8 mouse cellular contexts compared by ENCODE assay signal in the genomic region with DNA sequence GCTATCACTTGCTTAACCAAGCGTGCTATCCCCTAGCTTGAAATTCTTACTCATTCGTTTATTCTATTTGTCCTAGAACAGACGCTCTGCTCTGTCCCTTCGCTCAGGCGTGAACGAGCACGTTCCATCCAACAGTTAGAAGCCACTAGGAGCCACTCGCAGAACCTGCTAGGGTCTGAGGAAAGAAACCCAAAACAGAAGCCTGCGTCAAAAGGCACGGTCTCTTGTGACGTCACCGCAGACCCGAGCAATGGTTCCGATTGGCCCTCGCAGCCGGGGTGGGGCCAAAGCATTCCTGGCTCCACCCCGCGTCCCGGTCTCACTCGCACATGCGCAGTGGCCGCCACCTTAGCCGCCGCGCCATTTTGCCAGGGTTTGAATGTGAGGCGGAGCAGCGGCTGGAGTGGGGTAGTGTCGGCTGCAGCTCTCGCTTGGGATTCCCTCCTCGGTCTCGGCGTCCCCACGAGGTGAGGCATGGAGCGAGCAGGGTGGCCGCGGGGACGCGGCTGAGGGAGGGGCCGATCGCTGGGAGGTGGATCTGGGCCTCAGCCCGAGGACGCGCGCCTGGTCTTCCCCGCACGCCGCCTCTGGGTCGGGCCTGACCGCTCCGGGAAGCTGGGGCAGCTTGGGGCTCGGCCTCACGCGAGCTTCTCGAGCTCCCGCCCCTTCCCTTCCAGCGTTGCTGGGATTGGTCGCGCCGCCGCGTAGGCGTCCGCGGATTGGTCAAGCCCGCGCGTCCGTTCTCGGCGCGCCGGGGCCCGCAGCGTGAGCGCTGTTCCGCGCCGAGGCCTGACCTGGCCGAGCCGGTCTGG. TPM values are rescaled to one million over a fixed set of nuclear protein-coding genes. Genes with fewer than 3 reads are reported as not detected.
DNase-seq lines count a peak whose midpoint lies in the region; ATAC-seq and TF ChIP-seq lines count a peak whose summit lies in the region.

TSS of gene Cse1l (plus strand) at position 330 of the 812 bp plus-strand sequence.

- DNase-seq in CD4-positive helper T cell, adult 2 months (ENCODE audit: low read depth, low spot score) = peak; percentile 98
- peak; percentile 94 for DNase-seq in brain, embryonic 18.5 days (ENCODE audit: low read depth, low spot score)
- peak; percentile 99 for DNase-seq in kidney, postnatal 0 days (ENCODE audit: low spot score)
- DNase-seq in liver, embryonic 11.5 days (ENCODE audit: low spot score) = peak; percentile 99
- peak; percentile 99 for DNase-seq in naive thymus-derived CD4-positive, alpha-beta T cell, adult 2 months (ENCODE audit: low read depth)

- H3K27ac ChIP-seq in heart, embryonic 12.5 days (ENCODE audit: poor library complexity, severe bottlenecking) = peak within 1 kb of the TSS; percentile 99
- peak within 1 kb of the TSS; percentile 97 for H3K27ac ChIP-seq in kidney, postnatal 0 days
- peak within 1 kb of the TSS; percentile 98 for H3K27ac ChIP-seq in liver, embryonic 11.5 days (ENCODE audit: low read depth, low read length)
- peak within 1 kb of the TSS; percentile 98 for H3K27ac ChIP-seq in stomach, embryonic 14.5 days (ENCODE audit: low read length)

- H3K4me1 ChIP-seq in heart, embryonic 12.5 days (replicated peaks) = peaks cover 18% of the 10 kb centered on the region
- peaks cover 10% of the 10 kb centered on the region; the same call in 1 of the 2 replicates for H3K4me1 ChIP-seq in kidney, postnatal 0 days (replicated peaks; ENCODE audit: insufficient read depth, low read length)
- peaks cover 8% of the 10 kb centered on the region for H3K4me1 ChIP-seq in liver, embryonic 11.5 days (replicated peaks; ENCODE audit: control insufficient read depth, insufficient read depth, low read length)
- H3K4me1 ChIP-seq in stomach, embryonic 14.5 days (ENCODE audit: control insufficient read depth, insufficient read depth, low read length) = peaks cover 8% of the 10 kb centered on the region

- H3K4me3 ChIP-seq in heart, embryonic 12.5 days = peak within 1 kb of the TSS; percentile 78
- peak within 1 kb of the TSS; percentile 70 for H3K4me3 ChIP-seq in kidney, postnatal 0 days (replicated peaks; ENCODE audit: low read depth, low read length)
- H3K4me3 ChIP-seq in liver, embryonic 11.5 days (ENCODE audit: low read depth, low read length) = peak within 1 kb of the TSS; percentile 77
- H3K4me3 ChIP-seq in stomach, embryonic 14.5 days (ENCODE audit: low read depth, low read length) = peak within 1 kb of the TSS; percentile 74

- peak within 1 kb of the TSS; percentile 88 for H3K9ac ChIP-seq in heart, embryonic 12.5 days
- peak within 1 kb of the TSS; percentile 86 for H3K9ac ChIP-seq in kidney, postnatal 0 days (ENCODE audit: low read depth, low read length)
- H3K9ac ChIP-seq in liver, embryonic 11.5 days (ENCODE audit: low read depth, low read length) = peak within 1 kb of the TSS; percentile 96
- peak within 1 kb of the TSS; percentile 88 for H3K9ac ChIP-seq in stomach, embryonic 14.5 days (replicated peaks; ENCODE audit: low read depth, low read length)

- peak; percentile 87 for ATAC-seq in erythroid progenitor cell, adult 5-6 weeks (replicated peaks; ENCODE audit: low FRiP score, poor library complexity, severe bottlenecking)
- ATAC-seq in heart, embryonic 12.5 days (ENCODE audit: insufficient number of reproducible peaks, low FRiP score) = peak; percentile 97
- peak; percentile 95 for ATAC-seq in kidney, postnatal 0 days (replicated peaks; ENCODE audit: low FRiP score, low read depth)
- peak; percentile 97 for ATAC-seq in liver, embryonic 11.5 days (replicated peaks; ENCODE audit: low FRiP score)
- peak; percentile 98 for ATAC-seq in stomach, embryonic 14.5 days (ENCODE audit: insufficient number of reproducible peaks, insufficient read depth, low FRiP score, low read depth)

- no peak; the same call in 1 of the 2 replicates for TF ChIP-seq CTCF in kidney, postnatal 0 days (IDR thresholded peaks at IDR 0.05; ENCODE audit: low read depth)

- H3K36me3 ChIP-seq in heart, embryonic 12.5 days = peaks cover 10% of the 10 kb centered on the region
- 0 out of 2 replicates have a peak, but pooled peaks cover 4% of the 10 kb centered on the region for H3K36me3 ChIP-seq in kidney, postnatal 0 days (ENCODE audit: insufficient read depth, low read length)
- no peaks in the 10 kb centered on the region for H3K36me3 ChIP-seq in liver, embryonic 11.5 days (ENCODE audit: control insufficient read depth, insufficient read depth, low read length)
- peaks cover 5% of the 10 kb centered on the region; the same call in 1 of the 2 replicates for H3K36me3 ChIP-seq in stomach, embryonic 14.5 days (ENCODE audit: control insufficient read depth, insufficient read depth, low read length)

- H3K4me2 ChIP-seq in heart, embryonic 12.5 days = peak within 1 kb of the TSS; percentile 96
- H3K4me2 ChIP-seq in kidney, postnatal 0 days (ENCODE audit: low read length) = peak within 1 kb of the TSS; percentile 86
- H3K4me2 ChIP-seq in liver, embryonic 11.5 days = peak within 1 kb of the TSS; percentile 80
- peak within 1 kb of the TSS; percentile 80 for H3K4me2 ChIP-seq in stomach, embryonic 14.5 days (replicated peaks; ENCODE audit: low read depth, low read length)

- under 1% methylated on average over 78 of the region's 80 CpGs for WGBS in heart, embryonic 12.5 days
- 2% methylated on average over 80 of the region's 80 CpGs for WGBS in kidney, postnatal 0 days
- under 1% methylated on average over 79 of the region's 80 CpGs for WGBS in liver, embryonic 11.5 days
- under 1% methylated on average over 66 of the region's 80 CpGs for whole genome bisulfite sequencing in stomach, embryonic 14.5 days

- no peaks in the 10 kb centered on the region for H3K27me3 ChIP-seq in heart, embryonic 12.5 days (replicated peaks)
- H3K27me3 ChIP-seq in kidney, postnatal 0 days (ENCODE audit: insufficient read depth, low read length) = no peaks in the 10 kb centered on the region
- H3K27me3 ChIP-seq in liver, embryonic 11.5 days (replicated peaks; ENCODE audit: control insufficient read depth, insufficient read depth, low read length) = no peaks in the 10 kb centered on the region
- no peaks in the 10 kb centered on the region for H3K27me3 ChIP-seq in stomach, embryonic 14.5 days (ENCODE audit: control insufficient read depth, insufficient read depth, low read length)

- peaks cover 4% of the 10 kb centered on the region for H3K9me3 ChIP-seq in heart, embryonic 12.5 days (replicated peaks)
- no peaks in the 10 kb centered on the region for H3K9me3 ChIP-seq in kidney, postnatal 0 days (replicated peaks; ENCODE audit: low read length)
- H3K9me3 ChIP-seq in liver, embryonic 11.5 days (ENCODE audit: control insufficient read depth, low read length) = no peaks in the 10 kb centered on the region
- H3K9me3 ChIP-seq in stomach, embryonic 14.5 days (ENCODE audit: control insufficient read depth, low read depth, low read length) = no peaks in the 10 kb centered on the region

RNA-seq across cellular contexts. Expression of gene Cse1l, which starts in this region (rescaled TPM):
- 65.6 and 96.4 TPM in 2 replicates for total RNA-seq in erythroid progenitor cell, adult 5-6 weeks (2015; ENCODE audit: low replicate concordance)
- 121 and 143 TPM in 2 replicates for total RNA-seq in erythroid progenitor cell, adult 5-6 weeks (2017; ENCODE audit: low replicate concordance)
- polyA plus RNA-seq in heart, embryonic 12.5 days (2016; fragmentation: Nextera tagmentation; extraction: Ambion mirVana) = 123 and 131 TPM in 2 replicates
- polyA plus RNA-seq in kidney, postnatal 0 days (2015; fragmentation: Nextera tagmentation; extraction: Ambion mirVana) = 64.2 and 71.6 TPM in 2 replicates
- 155 and 183 TPM in 2 replicates for polyA plus RNA-seq in liver, embryonic 11.5 days (2014; fragmentation: Nextera tagmentation; extraction: Ambion mirVana)
- 139 TPM in 2 replicates for polyA plus RNA-seq in stomach, embryonic 14.5 days (2014; fragmentation: Nextera tagmentation; extraction: Ambion mirVana)

Comparison
In these comparisons a context has a peak if more than half of its experiments do, and no peak if none do; other contexts are left out.
1. Peak in every context shown above with its lines: DNase-seq, ATAC-seq, H3K4me3 ChIP-seq and H3K27ac ChIP-seq.